Mouse (Mus musculus) kidney, adult 9 months (tissue): ENCODE measurements around the gene Dpp6.

ENCODE experiments used
- DNase-seq: peaks from one replicate; pipeline ENCODE4 v3.0.0; 2022

Dpp6 gene

DNA sequence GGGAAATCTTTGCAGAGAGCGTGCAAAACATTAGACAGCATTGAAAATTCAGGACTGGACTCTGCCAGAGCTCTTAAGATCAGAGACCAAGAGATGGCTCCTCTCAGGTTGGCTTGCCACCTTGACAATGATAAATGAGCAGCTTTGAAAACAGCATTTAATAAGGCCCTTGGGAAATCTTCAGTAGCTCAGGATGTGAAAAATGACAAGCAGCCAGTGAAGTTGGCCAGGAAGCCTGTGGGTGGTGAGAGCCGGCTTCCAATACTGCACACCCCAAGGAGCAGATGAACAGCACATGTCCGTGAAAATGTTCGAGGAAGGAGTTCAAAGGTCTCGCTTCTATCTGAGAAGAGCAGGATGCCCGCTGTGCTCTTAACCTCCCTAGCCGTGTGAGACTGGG lies 748.7 kb downstream of the Dpp6 start:
- DNase-seq = no peak

DNA sequence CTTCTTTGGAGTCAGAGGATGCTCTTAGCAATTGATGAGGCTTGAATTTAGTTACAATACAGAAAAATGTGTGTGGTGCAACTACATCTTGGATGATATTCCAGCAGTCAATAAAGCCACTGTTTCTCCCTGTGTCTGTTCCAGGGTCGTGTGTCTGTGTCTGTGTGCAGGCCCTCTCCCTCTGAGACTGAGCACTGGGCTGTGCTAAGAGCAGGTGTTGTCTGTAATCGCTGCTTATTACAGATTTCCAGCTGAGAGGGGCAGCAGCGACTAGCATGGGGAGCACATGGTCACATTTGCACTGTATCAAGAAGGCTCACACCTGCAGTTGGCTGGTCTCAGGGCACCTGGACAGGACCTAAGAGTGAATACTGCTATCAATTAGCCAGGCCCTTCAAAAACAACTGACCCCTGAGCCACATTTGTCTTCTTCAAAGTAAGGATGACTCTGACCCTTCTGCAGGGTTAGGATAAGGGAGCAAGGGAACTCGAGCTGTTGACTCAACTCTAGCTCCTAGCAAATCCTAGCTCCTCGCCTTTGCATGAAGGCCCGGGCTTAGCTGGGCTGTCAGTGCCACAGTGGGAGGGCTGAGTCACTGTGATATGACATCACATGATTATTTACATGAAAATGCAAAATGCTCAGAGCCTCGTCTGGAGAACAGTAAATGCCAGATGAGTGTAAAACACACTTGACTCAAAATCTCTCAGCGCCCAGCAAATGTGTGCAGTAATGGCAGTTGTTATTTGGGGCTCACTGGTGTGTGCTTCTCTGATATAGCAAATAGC lies 771.2 kb downstream of the Dpp6 start:
- no peak for DNase-seq

GRCm38 (mm10) chr5:27604132-27604531 lies 787.1 kb downstream of the Dpp6 start:
- DNase-seq = no peak

DNA sequence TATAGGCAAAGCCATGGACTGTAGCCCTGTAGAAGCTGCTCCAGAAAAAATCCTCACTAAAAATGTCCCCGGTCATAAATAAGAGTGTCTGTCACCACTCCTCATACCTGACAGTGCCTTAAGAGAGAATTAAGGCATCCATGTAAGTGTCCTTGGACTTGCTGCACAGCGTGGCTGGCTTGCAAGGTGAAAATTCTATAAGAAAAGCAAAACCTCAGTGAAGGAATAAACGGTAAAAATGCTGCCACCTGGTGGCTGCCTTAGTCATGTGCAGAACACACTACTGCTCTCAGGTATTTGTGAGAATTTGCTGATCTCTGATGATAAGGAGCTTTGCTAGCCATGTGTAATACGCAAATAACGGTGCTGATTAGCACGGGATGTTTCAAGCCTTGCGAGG lies 798.8 kb downstream of the Dpp6 start:
- DNase-seq = peak; percentile 34

DNA sequence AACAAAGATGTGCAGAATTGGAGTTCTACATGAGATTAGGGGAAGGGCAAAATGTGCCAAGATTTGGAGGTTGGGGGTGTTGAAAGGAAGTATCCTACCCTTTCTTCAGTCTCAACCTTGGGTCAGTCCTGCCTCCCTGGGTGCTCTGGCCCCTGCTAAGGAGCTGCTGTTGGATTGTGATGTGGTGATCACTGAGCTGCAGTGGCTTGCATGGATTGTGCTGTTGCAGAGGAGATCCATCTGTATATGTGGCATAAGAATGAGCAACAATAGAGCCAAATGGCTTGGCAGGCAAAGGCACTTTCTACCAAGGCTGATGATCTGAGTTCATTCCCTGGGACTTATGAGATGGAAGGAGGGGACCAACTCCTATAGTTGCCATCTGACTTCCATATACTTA lies 804.8 kb downstream of the Dpp6 start:
- no peak for DNase-seq

GRCm38 (mm10) chr5:27623876-27624275 lies 806.9 kb downstream of the Dpp6 start:
- DNase-seq = no peak

DNA sequence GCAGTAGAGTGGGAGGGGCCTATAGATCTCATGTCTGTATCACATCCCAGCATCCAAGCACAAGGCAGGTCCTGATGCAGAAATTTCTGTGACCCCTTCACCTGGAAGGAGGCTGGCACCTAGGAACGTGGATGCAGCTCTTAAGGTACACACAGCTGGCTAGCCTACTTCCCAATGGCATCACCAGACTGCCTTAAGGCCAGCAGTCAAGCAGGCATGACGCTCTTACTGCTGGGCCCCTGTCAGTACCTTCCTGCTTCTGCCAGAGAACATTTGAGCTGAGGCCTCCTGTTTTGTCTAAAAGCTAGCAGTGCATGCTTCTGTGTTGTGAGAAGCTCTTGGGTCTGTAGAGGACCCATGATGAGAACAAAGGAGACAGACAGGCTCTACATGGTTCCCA lies 815.1 kb downstream of the Dpp6 start:
- DNase-seq = no peak

- no peak for DNase-seq
These were observed 818.9 kb downstream of the Dpp6 start for GRCm38 (mm10) chr5:27635941-27636340.

DNA sequence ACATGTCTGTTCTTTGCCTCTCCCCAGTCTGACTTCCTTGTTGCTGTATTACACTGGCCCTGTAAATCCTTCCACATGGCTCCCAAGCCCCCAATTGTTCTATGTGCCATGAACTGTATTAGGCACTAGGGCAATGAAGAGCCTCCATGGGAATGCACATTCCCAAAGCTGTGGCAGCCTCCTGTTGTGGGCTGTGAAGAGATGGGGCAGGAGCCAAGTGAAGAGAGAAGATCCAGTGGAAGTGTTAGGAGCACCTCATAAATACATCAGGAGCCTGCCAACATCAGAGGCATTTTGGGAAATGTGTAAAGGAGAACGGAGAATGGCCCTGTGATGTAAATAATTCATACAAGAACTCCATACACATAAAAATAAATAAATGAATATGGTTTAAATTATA lies 824.9 kb downstream of the Dpp6 start:
- no peak for DNase-seq

DNA sequence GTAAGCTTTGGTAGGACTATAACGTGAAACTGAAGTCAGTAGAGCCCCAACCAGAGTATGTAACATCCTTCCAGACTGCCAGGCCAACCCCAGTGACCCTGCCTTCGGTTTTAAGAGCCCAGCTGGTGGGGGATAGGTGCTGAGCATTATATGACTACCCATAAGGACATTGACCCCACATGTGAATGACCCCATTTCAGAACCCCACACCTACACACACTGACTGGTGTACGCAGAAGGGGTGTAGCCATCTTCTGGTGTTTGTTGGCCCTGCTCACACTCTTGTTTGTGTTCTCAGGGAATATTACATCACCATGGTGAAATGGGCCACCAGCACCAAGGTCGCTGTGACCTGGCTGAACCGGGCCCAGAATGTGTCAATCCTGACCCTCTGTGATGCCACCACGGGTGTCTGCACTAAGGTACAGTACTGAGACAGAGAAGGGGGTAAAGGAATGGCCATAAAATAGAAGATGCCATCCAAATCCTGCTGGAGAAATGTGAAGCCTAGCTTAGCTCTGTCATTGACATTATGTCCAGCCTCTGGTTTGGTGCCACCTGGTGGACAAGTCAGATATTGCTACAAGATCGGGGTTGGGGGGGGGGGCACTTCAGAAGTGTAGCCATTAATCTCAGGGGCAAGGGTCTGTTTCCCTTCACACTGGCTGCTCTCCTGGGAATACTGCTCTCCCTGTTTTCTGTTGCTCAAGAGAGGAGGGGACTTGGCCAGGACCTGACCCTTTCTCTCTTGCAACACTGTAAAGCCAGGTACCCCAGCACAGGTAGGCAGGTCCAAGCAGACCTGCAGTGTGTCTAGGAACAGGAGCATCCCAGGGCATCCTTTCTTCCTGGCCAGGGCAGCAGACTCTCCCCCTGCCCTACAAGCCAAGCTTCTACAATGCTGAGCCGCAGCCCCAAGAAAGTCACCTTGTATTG lies 835.1 kb downstream of the Dpp6 start:
- peak; percentile 8 for DNase-seq

GRCm38 (mm10) chr5:27656101-27656500 lies 839.1 kb downstream of the Dpp6 start:
- no peak for DNase-seq

GRCm38 (mm10) chr5:27657672-27658071 lies 840.7 kb downstream of the Dpp6 start:
- no peak for DNase-seq

DNA sequence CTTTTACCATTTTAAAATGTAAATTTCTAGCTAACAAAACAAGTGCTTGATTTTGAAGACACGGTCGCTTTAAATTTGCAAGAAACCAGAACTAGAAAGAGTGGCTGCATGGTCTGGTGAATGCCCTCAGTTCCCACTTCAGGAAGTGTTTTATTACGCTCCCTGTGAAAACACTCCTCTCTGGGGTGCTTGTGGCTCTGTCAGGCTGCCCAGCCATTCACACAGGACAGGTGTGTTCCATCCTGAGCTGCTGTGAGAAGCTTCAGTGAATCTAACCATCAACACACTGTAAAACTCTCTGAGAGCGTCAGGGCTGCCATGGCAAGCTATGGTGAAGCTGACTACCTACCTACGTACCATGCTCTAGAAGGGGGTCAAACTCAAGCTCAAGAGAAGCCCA lies 841.2 kb downstream of the Dpp6 start:
- no peak for DNase-seq

- DNase-seq = no peak
These were observed 841.6 kb downstream of the Dpp6 start for GRCm38 (mm10) chr5:27658569-27658968.

DNA sequence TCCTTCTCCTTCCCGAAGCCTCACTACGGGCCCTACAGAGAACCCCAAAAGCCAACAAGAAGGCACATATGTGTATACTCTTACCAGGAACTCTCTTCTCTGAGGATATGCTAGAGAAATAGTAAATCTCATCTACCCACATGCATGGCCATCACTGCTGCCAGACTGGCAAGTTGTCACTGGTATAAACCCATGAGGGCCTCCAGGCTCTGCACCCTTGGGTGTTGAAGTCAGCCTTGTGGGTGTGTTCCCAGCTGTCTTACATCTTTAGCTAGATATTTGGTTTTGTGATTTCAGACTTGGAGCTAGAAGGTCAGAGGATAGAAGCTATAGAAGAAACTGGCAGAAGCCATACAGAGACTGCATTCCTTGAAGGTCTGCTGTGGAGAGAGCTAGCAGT lies 842.0 kb downstream of the Dpp6 start:
- DNase-seq = no peak

GRCm38 (mm10) chr5:27659781-27660180 lies 842.8 kb downstream of the Dpp6 start:
- no peak for DNase-seq

- no peak for DNase-seq
These were observed 847.1 kb downstream of the Dpp6 start for GRCm38 (mm10) chr5:27664111-27664510.

DNA sequence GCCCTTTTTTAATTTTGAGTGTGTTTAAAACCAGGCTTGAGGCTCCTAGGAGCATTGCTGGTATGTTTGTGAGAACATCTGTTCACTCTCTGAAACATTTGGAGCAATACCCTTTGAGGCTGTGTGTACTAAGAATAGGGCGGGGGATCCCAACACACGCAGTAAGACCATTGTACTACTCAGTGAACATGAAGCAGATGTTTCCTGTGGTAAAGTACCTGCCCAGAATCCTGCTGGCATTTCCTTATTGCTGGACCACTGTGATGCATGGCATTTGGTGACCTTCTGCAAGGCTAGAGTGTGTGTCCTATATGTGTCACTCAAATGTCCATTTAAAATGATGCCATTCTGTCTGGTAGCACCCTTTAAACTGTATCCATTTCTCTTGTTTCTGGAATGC lies 854.5 kb downstream of the Dpp6 start:
- DNase-seq = no peak

DNA sequence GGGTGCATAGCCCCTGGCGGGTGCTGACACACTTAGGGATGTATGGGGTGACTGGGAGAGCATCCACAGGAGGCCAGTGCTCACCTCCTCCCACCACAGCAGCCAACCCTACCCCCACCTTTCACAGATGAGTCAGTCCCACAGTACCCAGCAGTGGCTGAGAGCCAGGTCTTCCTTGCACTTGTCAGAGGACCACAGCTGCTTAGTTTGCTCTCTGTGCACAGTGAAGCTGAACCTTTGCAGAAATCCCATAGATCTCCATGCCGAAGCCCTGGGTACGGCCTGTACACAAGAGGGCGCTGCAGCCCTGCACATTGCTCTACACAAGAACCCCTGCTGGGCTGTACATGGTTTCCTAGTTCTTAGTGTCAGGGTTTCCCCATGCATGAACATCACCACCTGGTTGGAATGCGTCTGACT lies 860.3 kb downstream of the Dpp6 start:
- peak; percentile 11 for DNase-seq

- no peak for DNase-seq
These were observed 862.1 kb downstream of the Dpp6 start for GRCm38 (mm10) chr5:27679151-27679550.

DNA sequence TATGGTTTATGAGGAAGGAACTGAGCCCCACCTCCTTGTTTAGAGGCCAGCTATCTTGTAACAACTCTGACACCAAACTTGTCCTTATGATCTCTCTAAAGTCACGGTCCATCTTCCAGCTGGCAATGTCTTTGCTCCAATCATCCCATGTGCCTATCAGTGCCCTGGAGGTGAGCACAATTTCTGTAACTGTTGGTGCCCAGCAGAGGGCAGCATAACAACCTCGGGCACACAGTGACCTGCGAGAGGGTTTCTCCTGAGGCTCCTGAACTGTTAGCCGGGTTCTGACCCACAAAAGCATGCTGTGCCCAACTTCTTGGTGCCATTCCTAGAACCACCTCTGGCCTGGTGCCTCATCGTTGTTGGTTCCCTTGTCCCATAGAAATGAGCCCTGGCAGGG lies 863.5 kb downstream of the Dpp6 start:
- DNase-seq = peak; percentile 27

DNA sequence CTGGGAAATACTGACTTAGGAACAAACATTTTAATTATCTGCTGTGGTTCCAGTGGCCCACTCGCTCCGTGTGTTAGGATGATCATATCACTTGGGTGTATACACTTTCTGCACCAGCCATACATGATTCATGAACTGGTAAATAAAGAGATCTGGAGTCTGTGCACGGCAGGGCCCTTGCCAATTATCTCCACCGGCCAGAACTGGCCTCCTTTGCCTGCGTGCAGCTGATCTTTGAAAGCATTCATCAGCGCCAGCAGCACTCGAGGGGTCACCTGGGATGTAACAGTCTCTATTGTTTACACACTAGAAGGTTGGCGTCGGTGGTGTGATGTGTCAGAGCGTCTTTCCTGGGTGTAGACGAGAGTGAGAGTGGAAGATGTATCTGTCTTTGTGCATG lies 868.2 kb downstream of the Dpp6 start:
- no peak for DNase-seq

DNA sequence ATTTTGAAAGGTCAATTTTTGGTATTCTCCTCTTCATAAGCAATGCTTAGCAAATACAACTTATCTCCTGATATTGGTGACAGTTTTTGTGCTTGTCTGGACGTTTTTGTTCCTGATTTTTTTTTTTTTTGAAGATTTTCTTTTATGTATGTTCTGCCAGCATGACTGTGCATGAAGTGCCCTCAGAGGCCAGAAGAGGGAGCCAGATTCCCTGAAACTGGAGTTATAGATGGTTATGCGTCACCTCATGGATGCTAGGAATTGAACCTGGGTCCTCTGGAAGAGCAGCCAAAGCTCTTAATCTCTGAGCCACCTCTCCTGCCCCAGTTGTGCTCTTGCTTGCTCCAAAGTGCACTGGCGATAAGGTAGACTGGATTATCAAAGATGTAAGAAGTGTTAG lies 868.9 kb downstream of the Dpp6 start:
- DNase-seq = no peak

- DNase-seq = no peak
These were observed 870.3 kb downstream of the Dpp6 start for GRCm38 (mm10) chr5:27687311-27687710.
